Mouse (Mus musculus): Measurements from ENCODE around the gene Gsto2. TPM values are rescaled to one million over a fixed set of nuclear protein-coding genes. Genes with fewer than 3 reads are reported as not detected.

The Gsto2 gene
- polyA plus RNA-seq, 1 experiment = 284 TPM

DNA sequence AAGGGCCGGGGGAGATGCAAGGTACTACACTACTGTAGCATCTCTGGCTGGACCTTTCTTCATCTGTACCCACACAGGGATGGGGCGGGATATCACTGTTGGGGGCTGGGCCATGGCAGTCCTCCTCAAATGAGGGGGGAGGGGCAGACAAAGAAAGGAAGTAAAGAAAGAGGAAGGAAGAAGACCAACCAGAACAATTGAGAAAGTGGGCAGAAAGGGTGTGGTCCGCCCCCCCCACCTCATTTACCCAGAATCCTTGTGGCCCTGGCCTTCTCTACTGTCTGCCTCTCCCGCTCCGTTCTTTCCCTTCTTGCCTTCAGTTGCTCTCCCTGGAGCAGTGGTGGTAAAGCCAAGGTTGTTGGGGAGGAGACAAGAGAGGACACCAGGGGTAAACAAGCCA is 40.3 kb downstream of the Gsto2 start:
- Histone ChIP-seq H3K27ac (ENCODE audit: control insufficient read depth, insufficient read depth, low read depth, low read length) (no peak overlapping the region), H3K36me3 (ENCODE audit: control insufficient read depth, insufficient read depth, low read length) (no peaks in the 10 kb centered on the region), H3K4me1 (ENCODE audit: control insufficient read depth, insufficient read depth, low read length) (peaks cover 6% of the 10 kb centered on the region), H3K27me3 (ENCODE audit: control insufficient read depth, insufficient read depth, low read length) (no peaks in the 10 kb centered on the region), H3K4me3 (ENCODE audit: control insufficient read depth, low read depth, low read length) (no peak overlapping the region)
- no peak for TF ChIP-seq CTCF (IDR thresholded peaks at IDR 0.05; ENCODE audit: control insufficient read depth, insufficient read depth, insufficient replicate concordance, low read depth, low read length)
- no peak for TF ChIP-seq POLR2A (IDR thresholded peaks at IDR 0.05; ENCODE audit: control insufficient read depth, low read depth, low read length)

DNA sequence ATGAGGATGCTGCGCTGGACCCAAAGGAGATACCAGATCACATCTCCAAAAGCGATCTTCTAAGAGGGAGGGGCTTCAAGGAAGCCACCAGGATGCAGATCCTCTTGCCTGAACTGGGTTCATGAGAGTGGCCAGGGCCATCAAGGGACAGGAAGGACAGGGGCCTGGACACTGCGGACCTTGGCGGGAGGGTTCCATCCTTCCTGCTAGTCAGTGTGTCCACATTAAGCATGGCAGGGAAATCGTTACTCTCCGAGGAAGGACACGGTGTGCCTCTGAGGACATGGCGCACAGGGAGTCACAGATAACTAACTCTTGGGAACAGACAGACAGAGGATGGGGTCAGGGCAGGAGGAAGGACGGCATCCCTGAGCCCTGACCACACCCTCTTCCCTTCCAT is 42.3 kb downstream of the Gsto2 start:
- no peak overlapping the region for H3K27ac ChIP-seq (ENCODE audit: control insufficient read depth, insufficient read depth, low read depth, low read length)
- H3K4me1 ChIP-seq (ENCODE audit: control insufficient read depth, insufficient read depth, low read length) = peaks cover 6% of the 10 kb centered on the region
- no peaks in the 10 kb centered on the region for H3K27me3 ChIP-seq (ENCODE audit: control insufficient read depth, insufficient read depth, low read length)
- H3K36me3 ChIP-seq (ENCODE audit: control insufficient read depth, insufficient read depth, low read length) = no peaks in the 10 kb centered on the region
- TF ChIP-seq POLR2A (IDR thresholded peaks at IDR 0.05; ENCODE audit: control insufficient read depth, low read depth, low read length) (no peak), CTCF (IDR thresholded peaks at IDR 0.05; ENCODE audit: control insufficient read depth, insufficient read depth, insufficient replicate concordance, low read depth, low read length) (no peak)
- no peak overlapping the region for H3K4me3 ChIP-seq (ENCODE audit: control insufficient read depth, low read depth, low read length)

DNA sequence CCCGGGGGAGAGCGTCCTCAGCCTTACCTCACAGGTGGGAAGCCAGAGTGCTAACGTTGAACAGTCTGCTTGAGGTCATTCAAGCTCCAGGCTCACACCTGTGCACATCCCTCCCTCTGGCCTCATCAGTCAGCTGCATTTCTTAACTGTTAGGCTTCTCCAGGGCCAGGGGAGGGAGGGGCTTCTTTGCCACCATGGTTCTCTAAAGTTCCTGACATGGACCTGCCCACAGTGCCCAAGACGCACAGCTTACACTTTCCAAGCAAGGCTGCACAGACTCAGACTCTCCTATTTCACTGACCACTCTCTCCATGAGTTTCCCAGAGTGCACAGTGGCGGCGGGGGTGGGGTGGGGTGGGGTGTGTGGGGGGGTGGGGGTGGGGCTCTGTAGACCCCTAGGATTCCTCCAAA is 43.6 kb downstream of the Gsto2 start:
- Histone ChIP-seq H3K4me1 (ENCODE audit: control insufficient read depth, insufficient read depth, low read length) (peaks cover 6% of the 10 kb centered on the region), H3K27ac (ENCODE audit: control insufficient read depth, insufficient read depth, low read depth, low read length) (no peak overlapping the region), H3K4me3 (ENCODE audit: control insufficient read depth, low read depth, low read length) (no peak overlapping the region), H3K36me3 (ENCODE audit: control insufficient read depth, insufficient read depth, low read length) (no peaks in the 10 kb centered on the region), H3K27me3 (ENCODE audit: control insufficient read depth, insufficient read depth, low read length) (no peaks in the 10 kb centered on the region)
- TF ChIP-seq CTCF (IDR thresholded peaks at IDR 0.05; ENCODE audit: control insufficient read depth, insufficient read depth, insufficient replicate concordance, low read depth, low read length) = no peak
- TF ChIP-seq POLR2A (IDR thresholded peaks at IDR 0.05; ENCODE audit: control insufficient read depth, low read depth, low read length) = no peak

DNA sequence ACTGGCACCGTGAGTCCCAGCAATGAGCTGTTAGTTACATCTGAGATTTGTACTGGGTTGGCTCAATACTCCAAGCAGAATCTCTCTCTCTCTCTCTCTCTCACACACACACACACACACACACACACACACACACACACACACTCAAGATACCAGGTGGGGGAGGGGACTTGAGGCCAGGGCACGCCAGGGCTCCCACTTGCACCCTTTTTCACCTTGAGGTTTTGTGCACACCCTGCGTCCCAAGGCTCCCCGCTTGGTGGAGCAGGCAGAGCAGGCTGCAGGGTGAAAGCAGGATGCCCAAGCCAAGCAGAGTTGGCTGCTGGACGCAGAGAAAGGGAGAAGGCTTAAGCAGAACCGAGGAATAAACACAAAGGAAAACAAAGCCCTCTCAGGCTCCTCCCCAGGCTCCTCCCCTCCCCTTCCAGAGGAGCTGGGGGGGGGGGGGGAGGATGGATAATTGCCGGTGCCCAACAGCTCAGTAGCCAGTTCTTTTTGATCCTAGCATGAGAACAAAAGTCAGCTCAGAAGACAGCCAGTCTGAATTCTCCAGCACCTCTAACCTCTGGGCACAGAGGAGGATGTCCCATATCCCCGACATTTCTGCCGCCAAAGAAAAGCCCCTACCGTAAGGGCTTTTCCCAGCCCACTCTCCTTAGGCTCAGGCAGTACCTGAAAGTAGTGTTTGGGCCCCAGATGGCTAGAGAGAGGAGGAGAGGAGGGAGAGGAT is 44.2 kb downstream of the Gsto2 start:
- H3K27ac ChIP-seq (ENCODE audit: control insufficient read depth, insufficient read depth, low read depth, low read length) = no peak overlapping the region
- H3K27me3 ChIP-seq (ENCODE audit: control insufficient read depth, insufficient read depth, low read length) = no peaks in the 10 kb centered on the region
- peaks cover 9% of the 10 kb centered on the region for H3K4me1 ChIP-seq (ENCODE audit: control insufficient read depth, insufficient read depth, low read length)
- no peaks in the 10 kb centered on the region for H3K36me3 ChIP-seq (ENCODE audit: control insufficient read depth, insufficient read depth, low read length)
- TF ChIP-seq CTCF (IDR thresholded peaks at IDR 0.05; ENCODE audit: control insufficient read depth, insufficient read depth, insufficient replicate concordance, low read depth, low read length) = no peak
- TF ChIP-seq POLR2A (IDR thresholded peaks at IDR 0.05; ENCODE audit: control insufficient read depth, low read depth, low read length) = no peak
- H3K4me3 ChIP-seq (ENCODE audit: control insufficient read depth, low read depth, low read length) = no peak overlapping the region

DNA sequence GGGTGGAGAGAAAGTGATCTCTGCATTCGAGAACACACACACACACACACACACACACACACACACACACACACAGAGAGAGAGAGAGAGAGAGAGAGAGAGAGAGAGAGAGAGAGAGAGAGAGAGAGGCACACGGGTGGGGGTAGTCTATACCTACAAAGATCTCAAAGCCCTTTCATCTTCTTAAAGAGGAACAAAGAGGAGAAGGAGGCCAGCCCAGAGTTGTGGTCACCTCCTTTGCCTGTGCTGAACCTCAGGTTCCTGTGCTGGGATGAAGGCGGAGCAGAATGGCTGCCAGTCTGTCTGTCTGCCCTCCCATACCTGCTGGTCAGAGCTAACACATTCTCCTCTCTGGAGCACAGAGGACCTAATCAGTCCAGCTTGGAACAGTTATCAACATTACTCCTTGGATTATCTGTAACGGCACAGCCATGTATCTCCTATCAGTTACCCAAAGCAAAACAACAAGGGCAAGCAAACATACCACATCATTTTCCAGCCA is 44.8 kb downstream of the Gsto2 start:
- Histone ChIP-seq H3K4me1 (ENCODE audit: control insufficient read depth, insufficient read depth, low read length) (peaks cover 9% of the 10 kb centered on the region), H3K4me3 (ENCODE audit: control insufficient read depth, low read depth, low read length) (no peak overlapping the region), H3K27me3 (ENCODE audit: control insufficient read depth, insufficient read depth, low read length) (no peaks in the 10 kb centered on the region), H3K27ac (ENCODE audit: control insufficient read depth, insufficient read depth, low read depth, low read length) (no peak overlapping the region), H3K36me3 (ENCODE audit: control insufficient read depth, insufficient read depth, low read length) (no peaks in the 10 kb centered on the region)
- TF ChIP-seq CTCF (IDR thresholded peaks at IDR 0.05; ENCODE audit: control insufficient read depth, insufficient read depth, insufficient replicate concordance, low read depth, low read length) (no peak), POLR2A (IDR thresholded peaks at IDR 0.05; ENCODE audit: control insufficient read depth, low read depth, low read length) (no peak)

DNA sequence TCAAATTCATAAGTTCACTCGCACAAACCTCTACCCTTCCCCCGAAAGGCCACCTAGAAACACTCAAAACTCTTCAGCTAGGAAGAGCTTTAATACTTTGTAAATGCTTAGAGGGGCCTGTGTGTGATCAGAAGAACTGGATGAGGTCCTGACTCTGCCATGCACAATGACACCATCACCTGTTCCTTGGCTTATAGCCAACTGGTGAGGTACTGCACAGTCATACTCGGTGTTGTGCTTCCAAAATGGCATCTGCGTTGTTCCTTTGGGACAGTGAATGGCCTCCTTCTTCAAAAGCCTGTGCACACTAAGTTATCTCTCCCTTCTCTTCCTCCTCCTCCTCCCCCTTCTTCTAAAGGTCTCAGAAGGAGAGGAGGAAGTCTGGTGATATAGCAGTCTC is 45.4 kb downstream of the Gsto2 start:
- H3K36me3 ChIP-seq (ENCODE audit: control insufficient read depth, insufficient read depth, low read length) = no peaks in the 10 kb centered on the region
- H3K4me3 ChIP-seq (ENCODE audit: control insufficient read depth, low read depth, low read length) = no peak overlapping the region
- H3K4me1 ChIP-seq (ENCODE audit: control insufficient read depth, insufficient read depth, low read length) = peaks cover 9% of the 10 kb centered on the region
- TF ChIP-seq CTCF (IDR thresholded peaks at IDR 0.05; ENCODE audit: control insufficient read depth, insufficient read depth, insufficient replicate concordance, low read depth, low read length) = no peak
- no peak for TF ChIP-seq POLR2A (IDR thresholded peaks at IDR 0.05; ENCODE audit: control insufficient read depth, low read depth, low read length)
- no peaks in the 10 kb centered on the region for H3K27me3 ChIP-seq (ENCODE audit: control insufficient read depth, insufficient read depth, low read length)
- H3K27ac ChIP-seq (ENCODE audit: control insufficient read depth, insufficient read depth, low read depth, low read length) = no peak overlapping the region

DNA sequence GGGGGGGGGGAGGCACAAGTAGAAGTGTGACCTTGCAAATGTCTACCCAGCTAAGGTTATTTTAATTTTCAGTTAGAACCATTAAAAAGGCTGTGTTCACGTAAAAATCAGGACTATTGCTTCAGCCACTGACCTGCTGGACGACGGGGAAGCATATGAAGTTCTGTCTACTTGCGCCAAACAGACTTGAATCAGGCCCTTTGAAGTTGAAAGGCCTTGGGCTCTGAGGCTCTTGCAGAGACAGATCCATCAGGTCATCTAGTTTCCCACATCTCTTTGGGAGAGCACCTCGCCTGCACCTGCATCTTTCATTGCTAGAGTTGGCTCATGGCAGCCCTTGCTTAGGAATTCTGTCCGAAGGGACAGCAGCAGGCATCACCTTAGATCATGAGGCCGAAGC is 48.0 kb downstream of the Gsto2 start:
- no peak for TF ChIP-seq CTCF (IDR thresholded peaks at IDR 0.05; ENCODE audit: control insufficient read depth, insufficient read depth, insufficient replicate concordance, low read depth, low read length)
- no peak for TF ChIP-seq POLR2A (IDR thresholded peaks at IDR 0.05; ENCODE audit: control insufficient read depth, low read depth, low read length)
- Histone ChIP-seq H3K27me3 (ENCODE audit: control insufficient read depth, insufficient read depth, low read length) (no peaks in the 10 kb centered on the region), H3K27ac (ENCODE audit: control insufficient read depth, insufficient read depth, low read depth, low read length) (no peak overlapping the region), H3K4me3 (ENCODE audit: control insufficient read depth, low read depth, low read length) (peak overlapping the region; percentile 38), H3K36me3 (ENCODE audit: control insufficient read depth, insufficient read depth, low read length) (no peaks in the 10 kb centered on the region), H3K4me1 (ENCODE audit: control insufficient read depth, insufficient read depth, low read length) (peaks cover 9% of the 10 kb centered on the region)
